Mouse (Mus musculus) myocyte (in vitro differentiated cells): ENCODE measurements around the gene A530032D15Rik.
"Not testable (repeated sequence)": the region's sequence is repeated elsewhere in the genome, so short reads cannot be mapped to it uniquely, and the experiment has no call there.

Experiments
- CEBPB ChIP-seq: IDR thresholded peaks from 2 replicates; pipeline ENCODE4 v1.6.1; 2011; ENCODE audit warnings: mild to moderate bottlenecking, moderate library complexity; ENCODE audit not compliant: poor library complexity, insufficient read depth, severe bottlenecking
- POLR2A ChIP-seq: IDR thresholded peaks from one replicate; pipeline ENCODE4 v1.6.1; 2011; ENCODE audit warnings: low read depth, mild to moderate bottlenecking, control low read depth, moderate library complexity; ENCODE audit not compliant: insufficient read length
- TCF12 ChIP-seq: IDR thresholded peaks from one replicate; pipeline ENCODE4 v1.6.1; 2011; ENCODE audit warnings: mild to moderate bottlenecking, control low read depth; ENCODE audit not compliant: poor library complexity, insufficient read depth, severe bottlenecking

- TF ChIP-seq TCF12, POLR2A, CEBPB: not testable (repeated sequence)
Observed at GRCm38 (mm10) chr1:85105336-85105735, 4.3 kb downstream of the A530032D15Rik start.
